Mouse (Mus musculus) ES-Bruce4 (cell line): ENCODE measurements at regions not wholly inside any gene's neighbourhood (a gene's known extent, or its start where the extent isn't known, plus 50 kb on each side); places are given as distances from the start of the nearest gene placed in this dataset.

Experiments
- CTCF ChIP-seq: IDR thresholded peaks from one replicate; pipeline ENCODE4 v1.8.1; 2011; ENCODE audit warnings: low read depth, low read length
- EP300 ChIP-seq: IDR thresholded peaks from 2 replicates; pipeline ENCODE4 v1.6.1; 2011; ENCODE audit warnings: low read depth, low read length; ENCODE audit not compliant: insufficient read depth
- POLR2A ChIP-seq: IDR thresholded peaks from one replicate; pipeline ENCODE4 v1.8.1; 2011; ENCODE audit warnings: low read length; ENCODE audit not compliant: insufficient read depth

DNA sequence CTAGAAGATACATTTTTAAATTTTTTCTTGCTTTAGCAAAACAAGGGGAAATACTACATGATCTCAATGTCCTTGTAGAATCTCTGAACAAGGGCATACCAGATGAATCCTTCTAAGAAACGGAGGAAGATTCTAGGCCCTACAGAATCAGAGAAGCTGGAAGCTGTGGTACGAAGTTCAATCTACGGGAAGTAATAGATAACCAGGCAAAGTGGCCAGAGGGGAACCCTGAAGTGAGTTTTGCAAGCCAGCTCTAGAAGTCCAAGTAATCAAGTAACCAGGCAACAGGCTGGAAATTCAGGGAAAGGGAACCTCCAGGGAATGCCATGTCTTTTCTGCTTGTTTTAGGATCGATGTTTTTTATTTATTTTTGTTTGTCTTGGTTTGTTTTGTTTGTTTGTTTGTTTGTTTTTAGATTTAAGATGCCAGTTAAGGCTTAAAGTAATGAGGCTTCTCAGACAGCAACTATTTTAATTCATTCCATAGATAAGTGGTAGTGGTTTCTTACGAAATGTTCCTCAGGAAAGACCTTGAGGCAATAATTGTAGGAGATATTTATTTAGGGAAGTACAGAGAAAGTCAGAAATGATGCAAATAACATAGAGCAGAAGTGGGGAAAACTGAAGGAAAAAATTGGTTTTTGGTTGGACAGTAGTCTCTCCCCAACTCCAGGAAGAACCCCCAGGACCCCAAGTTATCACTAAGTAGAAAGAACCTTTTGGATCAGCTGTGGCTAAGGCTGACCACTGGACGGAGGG, 420.7 kb downstream of the Lipi start:
- no peak for TF ChIP-seq POLR2A
- TF ChIP-seq CTCF: no peak
- no peak for TF ChIP-seq EP300
